In the genomic region with DNA sequence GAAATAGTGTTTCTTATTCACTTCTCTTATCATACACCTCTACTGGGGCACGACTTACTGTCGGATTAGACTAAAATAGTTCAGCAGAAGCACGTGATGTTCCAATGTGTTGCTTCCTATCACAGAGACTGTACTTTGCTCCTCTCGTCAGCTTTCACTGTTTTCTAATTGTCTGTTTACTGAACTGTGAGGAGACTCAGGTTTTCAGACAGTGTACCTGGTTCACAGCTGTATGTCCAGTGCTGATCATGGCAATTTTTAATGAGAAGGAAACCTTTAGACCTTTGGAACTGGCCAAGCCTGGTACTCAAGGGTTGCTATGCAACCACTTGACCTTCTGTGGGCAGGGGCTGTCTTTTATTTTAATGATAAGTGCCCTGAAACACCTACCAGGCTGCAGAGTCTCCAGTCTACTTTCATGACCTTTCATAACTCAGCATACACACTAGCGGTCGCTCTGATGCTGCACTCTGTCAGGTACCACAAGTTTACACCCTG, we compare ENCODE assay signal across 11 mouse cellular contexts.
DNase-seq lines count a peak whose midpoint lies in the region; ATAC-seq and TF ChIP-seq lines count a peak whose summit lies in the region.
"Had no signal": no experiment of that assay in that cellular context is flagged by ENCODE, and none has a peak within 500 bp of the region (broad histone marks: within the 10 kb centered on the region; RNA-seq: fewer than 3 reads in every experiment).

No protein-coding gene starts in this region.

- H3K4me1 ChIP-seq in lung, postnatal 0 days (ENCODE audit: insufficient read depth, low read depth, low read length), result no peaks in the 10 kb centered on the region; the same call in 1 of the 2 replicates
- H3K4me1 ChIP-seq in intestine, embryonic 14.5 days (replicated peaks; ENCODE audit: control insufficient read depth, insufficient read depth, low read length), result peaks cover 23% of the 10 kb centered on the region
- H3K4me1 ChIP-seq in kidney, embryonic 15.5 days, result peaks cover 17% of the 10 kb centered on the region; the same call in 1 of the 2 replicates
- H3K4me1 ChIP-seq in liver, postnatal 0 days (ENCODE audit: insufficient read depth), result peaks cover 4% of the 10 kb centered on the region

- TF ChIP-seq EP300 in lung, postnatal 0 days (IDR thresholded peaks at IDR 0.05), result no peak
- TF ChIP-seq EP300 in liver, postnatal 0 days (IDR thresholded peaks at IDR 0.05; ENCODE audit: low read depth), result no peak

- 0 out of 2 replicates have a peak, but pooled peaks have one; percentile 8 for ATAC-seq in lung, postnatal 0 days
- ATAC-seq in intestine, embryonic 14.5 days (replicated peaks; ENCODE audit: low FRiP score, low TSS enrichment, low read depth), result 0 out of 2 replicates have a peak, but pooled peaks have one; percentile 24
- ATAC-seq in kidney, embryonic 15.5 days (replicated peaks; ENCODE audit: low FRiP score), result peak; percentile 75
- peak; percentile 77 for ATAC-seq in liver, postnatal 0 days
- ATAC-seq in frontal cortex, adult (ENCODE audit: low TSS enrichment), result no peak

- no peak for TF ChIP-seq CTCF in lung, postnatal 0 days (IDR thresholded peaks at IDR 0.05)
- TF ChIP-seq CTCF in liver, postnatal 0 days (IDR thresholded peaks at IDR 0.05; ENCODE audit: low read depth), result no peak

- H3K4me3 ChIP-seq in lung, postnatal 0 days (ENCODE audit: low read depth, low read length), result no peak overlapping the region
- H3K4me3 ChIP-seq in intestine, embryonic 14.5 days (ENCODE audit: low read depth, low read length), result no peak overlapping the region
- H3K4me3 ChIP-seq in kidney, embryonic 15.5 days (replicated peaks), result no peak overlapping the region
- H3K4me3 ChIP-seq in liver, postnatal 0 days (ENCODE audit: low read depth, low read length), result no peak overlapping the region
- H3K4me3 ChIP-seq: left cerebral cortex, adult 2 months; lung, embryonic 15.5 days had no signal

- no peak overlapping the region for H3K4me2 ChIP-seq in lung, postnatal 0 days (replicated peaks; ENCODE audit: low read depth, low read length)
- H3K4me2 ChIP-seq in intestine, embryonic 14.5 days (ENCODE audit: low read length), result no peak overlapping the region
- no peak overlapping the region for H3K4me2 ChIP-seq in kidney, embryonic 15.5 days
- H3K4me2 ChIP-seq in liver, postnatal 0 days (ENCODE audit: low read depth, low read length), result no peak overlapping the region
- H3K4me2 ChIP-seq: lung, embryonic 15.5 days had no signal

- no peak for DNase-seq in lung, postnatal 0 days (ENCODE audit: low spot score)
- DNase-seq in lung, postnatal 14 days, result no peak
- peak; percentile 43 for DNase-seq in intestine, embryonic 14.5 days (ENCODE audit: low spot score)
- DNase-seq in liver, postnatal 0 days, result no peak
- no peak for DNase-seq in right cerebral cortex, adult 2 months (ENCODE audit: low spot score in 2 of 2)
- DNase-seq: adrenal gland, postnatal 36 days; cerebellum, adult 11 months had no signal

- H3K9ac ChIP-seq in lung, postnatal 0 days (replicated peaks; ENCODE audit: low read depth), result no peak overlapping the region
- no peak overlapping the region for H3K9ac ChIP-seq in intestine, embryonic 14.5 days (ENCODE audit: low read length)
- H3K9ac ChIP-seq in kidney, embryonic 15.5 days, result no peak overlapping the region
- H3K9ac ChIP-seq in liver, postnatal 0 days (replicated peaks), result no peak overlapping the region; the same call in 1 of the 2 replicates
- H3K9ac ChIP-seq: lung, embryonic 15.5 days had no signal

- WGBS in lung, postnatal 0 days, result 47% methylated on average over 6 of the region's 6 CpGs
- WGBS in intestine, embryonic 14.5 days, result 62% methylated on average over 6 of the region's 6 CpGs
- WGBS in kidney, embryonic 15.5 days, result 53% methylated on average over 6 of the region's 6 CpGs
- 49% methylated on average over 6 of the region's 6 CpGs for WGBS in liver, postnatal 0 days (ENCODE audit: insufficient replicate concordance)

- no peaks in the 10 kb centered on the region for H3K36me3 ChIP-seq in lung, postnatal 0 days (ENCODE audit: insufficient read depth, low read length)
- H3K36me3 ChIP-seq in intestine, embryonic 14.5 days (ENCODE audit: control insufficient read depth, insufficient read depth, low read length), result no peaks in the 10 kb centered on the region
- peaks cover 4% of the 10 kb centered on the region; the same call in 1 of the 2 replicates for H3K36me3 ChIP-seq in kidney, embryonic 15.5 days
- no peaks in the 10 kb centered on the region for H3K36me3 ChIP-seq in liver, postnatal 0 days (replicated peaks; ENCODE audit: insufficient read depth, low read length)
- H3K36me3 ChIP-seq: lung, embryonic 15.5 days had no signal

- H3K27ac ChIP-seq in lung, postnatal 0 days (ENCODE audit: low read length), result no peak overlapping the region
- no peak overlapping the region for H3K27ac ChIP-seq in intestine, embryonic 14.5 days (ENCODE audit: low read depth)
- H3K27ac ChIP-seq in kidney, embryonic 15.5 days, result peak overlapping the region; percentile 63
- H3K27ac ChIP-seq in liver, postnatal 0 days (ENCODE audit: low read depth), result peak overlapping the region; percentile 85
- H3K27ac ChIP-seq: left cerebral cortex, adult 2 months; lung, embryonic 15.5 days had no signal

- H3K9me3 ChIP-seq in lung, postnatal 0 days (ENCODE audit: low read length), result no peaks in the 10 kb centered on the region
- no peaks in the 10 kb centered on the region for H3K9me3 ChIP-seq in intestine, embryonic 14.5 days (ENCODE audit: control insufficient read depth, low read length)
- no peaks in the 10 kb centered on the region for H3K9me3 ChIP-seq in kidney, embryonic 15.5 days (replicated peaks)
- no peaks in the 10 kb centered on the region for H3K9me3 ChIP-seq in liver, postnatal 0 days (ENCODE audit: low read length)
- H3K9me3 ChIP-seq: lung, embryonic 15.5 days had no signal

- H3K27me3 ChIP-seq in lung, postnatal 0 days (replicated peaks; ENCODE audit: insufficient read depth, low read length), result no peaks in the 10 kb centered on the region
- H3K27me3 ChIP-seq in intestine, embryonic 14.5 days (replicated peaks; ENCODE audit: control insufficient read depth, insufficient read depth, low read length), result no peaks in the 10 kb centered on the region
- no peaks in the 10 kb centered on the region for H3K27me3 ChIP-seq in kidney, embryonic 15.5 days
- no peaks in the 10 kb centered on the region for H3K27me3 ChIP-seq in liver, postnatal 0 days (ENCODE audit: insufficient read depth, low read length)
- H3K27me3 ChIP-seq: lung, embryonic 15.5 days had no signal

Comparison
In these comparisons a context has a peak if more than half of its experiments do, and no peak if none do; other contexts are left out.
1. H3K27ac ChIP-seq: peak in kidney, embryonic 15.5 days (single experiment) and liver, postnatal 0 days (single experiment); none in lung, postnatal 0 days (single experiment) and intestine, embryonic 14.5 days (single experiment).